Mouse (Mus musculus) heart, adult 2 months (tissue): Measurements from ENCODE around the gene Pheta1.

Source experiments
- CTCF ChIP-seq: fragments of 200-600 bp; IDR thresholded peaks from 2 replicates; pipeline ENCODE4 v1.8.1; 2022; ENCODE audit warnings: antibody characterized with exemption, mild to moderate bottlenecking, moderate library complexity
- EP300 ChIP-seq: fragments of 200-500 bp; IDR thresholded peaks from 2 replicates; pipeline ENCODE4 v1.6.1; 2011; ENCODE audit warnings: low read depth, low read length, control low read depth; ENCODE audit not compliant: insufficient read depth
- POLR2A ChIP-seq: fragments of 200-500 bp; IDR thresholded peaks from 2 replicates; pipeline ENCODE4 v1.6.1; 2011; ENCODE audit warnings: mild to moderate bottlenecking, low read depth, low read length, control low read depth; ENCODE audit not compliant: insufficient read depth

DNA sequence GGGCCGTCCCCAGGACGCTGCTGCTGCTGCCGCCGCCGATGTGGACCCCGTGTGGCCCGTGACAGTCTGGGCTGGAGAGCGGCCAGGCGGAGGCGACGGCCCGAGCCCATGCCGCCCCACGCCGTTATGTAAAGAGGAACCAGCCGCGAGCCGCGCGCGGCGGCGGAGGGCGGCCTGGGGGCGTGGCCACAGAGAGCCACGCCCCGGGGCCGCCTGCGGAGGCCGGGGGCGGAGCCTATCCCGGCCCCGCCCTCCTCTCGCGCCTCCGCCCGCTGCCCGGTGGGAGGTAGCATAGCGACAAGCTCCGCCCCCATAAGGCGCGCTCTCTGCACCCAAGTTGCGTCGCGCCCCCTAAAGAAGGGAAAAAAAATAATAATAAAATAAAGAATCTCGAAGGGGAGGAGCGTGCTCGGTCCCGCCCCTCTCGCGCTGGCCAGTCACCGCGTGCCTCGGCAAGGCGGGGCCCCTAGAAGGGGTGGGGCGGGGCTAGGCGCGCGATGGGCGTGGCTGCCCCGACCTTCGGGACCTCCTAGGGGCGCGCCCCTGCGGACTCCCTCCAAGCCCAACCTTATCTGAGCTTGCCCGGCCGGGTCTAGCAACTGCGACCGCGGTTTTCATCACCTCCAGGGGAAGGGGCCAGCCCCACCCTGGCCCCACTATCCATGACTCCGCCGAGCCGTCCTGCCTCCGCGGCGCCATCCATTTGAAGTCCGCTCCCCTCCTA is 11.9 kb upstream of the Pheta1 start:
- TF ChIP-seq CTCF = peak; percentile 31; the same call in 1 of the 2 replicates
- TF ChIP-seq POLR2A = peak; percentile 82
- TF ChIP-seq EP300 = 0 out of 2 replicates have a peak, but pooled peaks have one; percentile 6
